Mouse (Mus musculus): Measurements from ENCODE around the gene Hapln1.

DNA sequence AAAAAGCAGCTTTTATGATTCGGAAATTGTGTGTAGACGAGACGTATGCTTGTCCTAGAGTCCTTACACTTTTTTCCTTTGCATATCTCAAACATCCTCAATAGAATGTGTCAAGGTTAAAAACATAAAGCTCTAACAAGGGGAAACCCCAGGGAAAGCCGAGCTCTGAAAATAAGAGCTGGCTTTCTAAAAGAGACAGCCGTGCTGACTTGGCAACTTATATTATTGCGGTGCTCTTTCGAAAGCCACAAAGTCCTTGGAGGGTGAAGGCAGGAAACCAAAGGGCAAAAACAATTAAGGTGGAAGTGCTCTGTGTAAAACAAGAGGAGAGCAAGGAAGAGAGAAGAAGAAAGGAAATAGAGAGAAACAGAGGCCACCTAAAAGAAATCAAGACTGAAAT lies 60.9 kb downstream of the Hapln1 start:
- TF ChIP-seq CTCF (IDR thresholded peaks at IDR 0.05; ENCODE audit: low read depth) (no peak), EP300 (IDR thresholded peaks at IDR 0.05; ENCODE audit: low read depth) (no peak)
